Mouse (Mus musculus) ES-E14 (cell line): ENCODE data around the gene Fzr1. TPM values are rescaled to one million over a fixed set of nuclear protein-coding genes. Genes with fewer than 3 reads are reported as not detected.

Source experiments
- DNase-seq: peaks from one replicate; pipeline ENCODE4 v3.0.0-alpha.2; 2013; ENCODE audit warnings: low read depth, low spot score
- H3K27ac ChIP-seq: 2 replicates; pipeline ENCODE4 v1.5.1; 2012; ENCODE audit warnings: low read depth, mild to moderate bottlenecking, low read length, moderate library complexity, mixed read lengths; ENCODE audit not compliant: poor library complexity, insufficient read depth, severe bottlenecking
- H3K36me3 ChIP-seq: 2 replicates; pipeline ENCODE4 v1.6.1; 2012; ENCODE audit warnings: mild to moderate bottlenecking, low read length, moderate library complexity, mixed read lengths; ENCODE audit not compliant: control insufficient read depth, poor library complexity, insufficient read depth, severe bottlenecking
- H3K4me1 ChIP-seq, 2 experiments: fragments of 150-350 bp in 1 of 2; sonication (generic) in 1 of 2; 2 replicates each; pipeline ENCODE4 v1.6.1; 2012; ENCODE audit warnings: low read length in 2 of 2, mild to moderate bottlenecking in 1 of 2, mixed read lengths in 1 of 2; ENCODE audit not compliant: control insufficient read depth in 2 of 2, insufficient read depth in 2 of 2, poor library complexity in 1 of 2
- H3K4me3 ChIP-seq, 2 experiments: fragments of 150-350 bp in 1 of 2; sonication (generic) in 1 of 2; 2 replicates each; pipeline ENCODE4 v1.5.1; 2012; ENCODE audit warnings: low read length in 2 of 2, low read depth in 1 of 2, mild to moderate bottlenecking in 1 of 2, mixed read lengths in 1 of 2; ENCODE audit not compliant: insufficient read depth in 1 of 2, poor library complexity in 1 of 2, severe bottlenecking in 1 of 2
- H3K9ac ChIP-seq: 2 replicates; pipeline ENCODE4 v1.6.1; 2012; ENCODE audit warnings: low read depth, mild to moderate bottlenecking, low read length, mixed read lengths; ENCODE audit not compliant: poor library complexity, insufficient read depth, severe bottlenecking
- H3K9me3 ChIP-seq: fragments of 150-350 bp; sonication (generic); 2 replicates; pipeline ENCODE4 v1.6.1; 2012; ENCODE audit warnings: low read depth, mild to moderate bottlenecking, low read length; ENCODE audit not compliant: control insufficient read depth, insufficient read depth
- CHD2 ChIP-seq: IDR thresholded peaks from 2 replicates; pipeline ENCODE4 v1.6.1; 2014; ENCODE audit warnings: mild to moderate bottlenecking, low read depth, low read length, inconsistent platforms
- HCFC1 ChIP-seq: IDR thresholded peaks from 2 replicates; pipeline ENCODE4 v1.6.1; 2012; ENCODE audit warnings: low read length, inconsistent platforms, borderline replicate concordance; ENCODE audit not compliant: insufficient read depth
- MAFK ChIP-seq: IDR thresholded peaks from 2 replicates; pipeline ENCODE4 v1.6.1; 2014; ENCODE audit warnings: mild to moderate bottlenecking, low read depth, low read length, inconsistent platforms; ENCODE audit not compliant: insufficient read depth
- ZC3H11A ChIP-seq: IDR thresholded peaks from 2 replicates; pipeline ENCODE4 v1.6.1; 2012; ENCODE audit warnings: low read depth, mild to moderate bottlenecking, inconsistent platforms, low read length, borderline replicate concordance
- ZNF384 ChIP-seq: IDR thresholded peaks from 2 replicates; pipeline ENCODE4 v1.6.1; 2012; ENCODE audit warnings: low read depth, low read length, inconsistent platforms
- in situ Hi-C, 2 experiments: fragments of 600-800 bp; cut with MboI; formaldehyde crosslinking; loops; one replicate each; pipeline ENCODE4 v1.15.1; 2025; ENCODE audit warnings: low sequenced_read_pairs in 2 of 2, inconsistent platforms in 1 of 2; ENCODE audit not compliant: unreplicated experiment in 2 of 2
- total RNA-seq: library from RNA; depleted of rRNA; stranded (reverse); fragments of 300-350 nt; gene quantifications from 2 replicates; pipeline ENCODE4 v1.2.3, GENCODE M21; 2012

Fzr1 gene
- total RNA-seq, 1 experiment, result 63.0 TPM

- no peak for TF ChIP-seq CHD2
- Histone ChIP-seq H3K9ac (peak overlapping the region; percentile 34), H3K36me3 (no peaks in the 10 kb centered on the region), H3K9me3 (no peaks in the 10 kb centered on the region), H3K4me1 (peaks cover 4 to 57% of the 10 kb centered on the region in 2 experiments), H3K4me3 (peak overlapping the region; percentile 9 to 53; a peak in 1 of 4 replicates), H3K27ac (no peak overlapping the region)
- in situ Hi-C loops, result no loop called here
- no peak for DNase-seq
Observed at GRCm38 (mm10) chr10:81420191-81420767, 42.0 kb upstream of the Fzr1 start.

- Histone ChIP-seq H3K27ac (0 out of 2 replicates have a peak overlapping the region, but pooled peaks have one; percentile 27), H3K9me3 (no peaks in the 10 kb centered on the region), H3K4me1 (peaks cover 6 to 53% of the 10 kb centered on the region in 2 experiments), H3K4me3 (peak overlapping the region in 1 of 2 experiments; percentile 9; a peak in 2 of 4 replicates), H3K9ac (no peak overlapping the region), H3K36me3 (no peaks in the 10 kb centered on the region)
- in situ Hi-C loops, result no loop called here
- TF ChIP-seq MAFK (no peak), CHD2 (no peak), ZC3H11A (no peak)
- no peak for DNase-seq
Observed at GRCm38 (mm10) chr10:81419111-81419928, 41.0 kb upstream of the Fzr1 start.

- Histone ChIP-seq H3K4me1 (peaks cover 8 to 53% of the 10 kb centered on the region in 2 experiments), H3K27ac (0 out of 2 replicates have a peak overlapping the region, but pooled peaks have one; percentile 27), H3K36me3 (no peaks in the 10 kb centered on the region), H3K4me3 (peak overlapping the region; percentile 9 to 37; a peak in 2 of 4 replicates), H3K9ac (no peak overlapping the region; the same call in 1 of the 2 replicates), H3K9me3 (no peaks in the 10 kb centered on the region)
- no peak for DNase-seq
- TF ChIP-seq MAFK (peak; percentile 99), ZC3H11A (no peak), ZNF384 (no peak)
- in situ Hi-C loops, result no loop called here
Observed at GRCm38 (mm10) chr10:81418216-81419070, 40.1 kb upstream of the Fzr1 start.

DNA sequence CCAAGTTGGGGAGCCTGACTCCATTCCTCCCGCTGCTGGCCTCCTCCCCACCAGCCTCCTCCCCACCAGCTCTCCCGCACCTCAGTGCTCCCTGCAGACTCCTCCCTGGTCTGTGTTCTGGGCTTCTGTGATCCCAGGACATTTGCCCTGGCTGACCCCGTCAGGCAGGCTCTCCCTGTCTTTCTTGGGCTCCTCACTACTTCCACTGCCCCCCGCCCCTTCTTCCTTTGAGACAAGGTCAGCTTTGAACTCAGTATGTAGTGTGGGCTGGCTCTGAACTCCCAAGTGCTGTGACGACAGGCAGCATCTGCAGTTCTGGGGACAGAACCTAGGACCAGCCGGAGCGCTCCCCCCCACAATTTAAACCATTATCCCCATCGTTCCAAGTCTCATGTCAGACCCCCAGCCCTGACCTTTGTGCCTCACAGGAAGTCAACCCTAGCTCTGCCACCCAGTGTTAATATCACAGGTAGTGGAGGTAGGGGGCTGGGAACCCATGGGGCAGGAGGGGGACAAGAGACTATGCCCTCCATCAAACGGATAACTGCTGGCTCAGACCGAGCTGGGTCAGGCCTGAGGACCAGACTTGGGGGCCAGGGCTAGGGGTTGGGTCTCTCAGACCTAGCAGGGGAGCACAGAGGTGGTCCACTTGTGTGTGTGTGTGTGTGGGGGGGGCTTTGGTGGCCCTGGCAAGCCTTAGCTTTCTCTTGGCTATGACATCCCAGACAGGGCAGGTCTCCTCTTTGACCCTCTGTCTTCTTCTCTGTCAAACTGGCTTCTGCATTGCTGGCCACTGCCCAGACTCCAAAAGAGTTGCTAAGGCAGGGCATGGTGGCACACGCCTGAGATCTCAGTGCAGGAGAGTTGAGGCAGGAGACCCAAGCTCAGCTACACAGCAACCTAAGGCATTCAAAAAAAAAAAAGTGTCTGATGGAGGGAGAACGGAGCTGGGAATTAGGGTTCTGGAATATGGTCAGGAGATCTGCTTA lies 39.2 kb upstream of the Fzr1 start:
- peak overlapping the region; percentile 56; the same call in 1 of the 2 replicates for H3K9ac ChIP-seq
- no peak for DNase-seq
- no peaks in the 10 kb centered on the region for H3K9me3 ChIP-seq
- no peaks in the 10 kb centered on the region for H3K36me3 ChIP-seq
- peaks cover 8 to 61% of the 10 kb centered on the region in 2 experiments for H3K4me1 ChIP-seq
- H3K27ac ChIP-seq, result no peak overlapping the region
- H3K4me3 ChIP-seq, result peak overlapping the region in 1 of 2 experiments; percentile 59; a peak in 3 of 4 replicates
- in situ Hi-C loops, result no loop called here
- TF ChIP-seq CHD2 (no peak), HCFC1 (no peak), MAFK (no peak), ZC3H11A (no peak), ZNF384 (no peak)
